Mouse (Mus musculus): ENCODE results near the gene Scn4a. TPM values are rescaled to one million over a fixed set of nuclear protein-coding genes. Genes with fewer than 3 reads are reported as not detected.
"Not testable (repeated sequence)": the region's sequence is repeated elsewhere in the genome, so short reads cannot be mapped to it uniquely, and the experiment has no call there.

Scn4a gene
- polyA plus RNA-seq, 1 experiment from 2014 or later, result not detected

DNA sequence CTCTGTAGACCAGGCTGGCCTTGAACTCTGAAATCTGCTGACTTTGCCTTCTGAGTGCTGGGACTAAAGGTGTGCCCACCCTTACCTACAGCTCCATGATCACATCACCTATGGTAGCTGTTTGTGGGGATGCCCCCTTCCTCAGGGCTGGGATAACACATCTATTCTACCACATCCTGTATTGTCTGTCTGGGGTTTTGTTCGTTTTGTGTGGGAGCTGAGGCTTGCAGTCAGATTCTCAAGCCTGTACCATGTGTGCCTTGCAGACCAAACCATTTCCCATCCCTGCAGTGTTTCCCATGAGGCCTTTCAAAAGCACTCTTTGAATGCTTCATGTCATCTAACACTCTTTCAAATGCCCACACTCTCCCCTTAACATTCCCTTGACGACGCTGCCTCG is 1.1 kb downstream of the Scn4a start:
- Histone ChIP-seq H3K4me3 (no peak overlapping the region), H3K27ac (no peak overlapping the region), H3K27me3 (ENCODE audit: poor library complexity, severe bottlenecking) (no peaks in the 10 kb centered on the region), H3K4me1 (peaks cover 12% of the 10 kb centered on the region), H3K36me3 (replicated peaks) (no peaks in the 10 kb centered on the region), H3K9me3 (no peaks in the 10 kb centered on the region)
- DNase-seq (ENCODE audit: extremely low spot score, low spot score), result no peak
- 88% methylated on average over 4 of the region's 4 CpGs for WGBS

DNA sequence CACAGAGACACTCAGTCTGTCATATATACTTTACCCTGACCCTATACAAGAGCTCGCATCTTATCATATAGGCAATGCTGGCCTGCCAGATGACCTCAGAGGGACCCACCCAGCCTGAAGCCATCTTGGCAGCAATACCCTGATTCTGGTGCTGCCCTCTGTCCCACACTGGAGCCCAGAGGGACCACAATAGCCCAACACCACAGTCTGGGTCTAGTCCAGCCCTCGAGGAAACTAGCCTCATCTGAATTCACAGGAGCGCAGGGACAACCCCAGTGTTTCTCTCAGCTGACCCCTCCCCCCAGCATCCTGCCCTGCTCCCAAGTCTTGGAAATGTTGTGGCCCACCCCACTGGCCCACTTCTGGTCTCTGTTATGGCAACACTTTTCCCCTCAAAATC is 1.8 kb downstream of the Scn4a start:
- no peaks in the 10 kb centered on the region for H3K9me3 ChIP-seq
- H3K27ac ChIP-seq, result no peak overlapping the region
- no peaks in the 10 kb centered on the region for H3K27me3 ChIP-seq (ENCODE audit: poor library complexity, severe bottlenecking)
- H3K36me3 ChIP-seq (replicated peaks), result no peaks in the 10 kb centered on the region
- peaks cover 12% of the 10 kb centered on the region for H3K4me1 ChIP-seq
- WGBS, result 75% methylated on average over 3 of the region's 3 CpGs
- no peak for DNase-seq (ENCODE audit: extremely low spot score, low spot score)
- no peak overlapping the region for H3K4me3 ChIP-seq

DNA sequence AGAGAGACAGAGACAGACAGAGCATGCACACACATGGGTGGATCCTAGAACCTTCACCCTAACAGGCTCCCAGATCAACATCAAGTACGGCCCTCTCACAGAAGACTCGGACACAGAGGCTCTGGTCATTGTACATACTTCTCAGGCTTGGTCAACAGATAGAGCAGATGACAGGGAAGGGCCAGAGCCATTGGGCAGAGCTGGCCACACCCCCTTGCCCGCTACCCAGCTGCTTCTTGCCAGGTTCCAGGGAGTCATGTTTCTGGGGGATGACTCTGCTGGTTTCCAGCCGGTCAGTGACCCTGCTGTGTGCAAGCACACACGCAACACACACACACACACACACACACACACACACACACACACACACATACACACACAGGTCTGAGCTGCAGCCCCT is 2.2 kb downstream of the Scn4a start:
- Histone ChIP-seq H3K4me3 (no peak overlapping the region), H3K4me1 (peaks cover 12% of the 10 kb centered on the region), H3K27me3 (ENCODE audit: poor library complexity, severe bottlenecking) (no peaks in the 10 kb centered on the region), H3K9me3 (no peaks in the 10 kb centered on the region), H3K36me3 (replicated peaks) (no peaks in the 10 kb centered on the region), H3K27ac (no peak overlapping the region)
- WGBS, result 74% methylated on average over 5 of the region's 5 CpGs
- no peak for DNase-seq (ENCODE audit: extremely low spot score, low spot score)

DNA sequence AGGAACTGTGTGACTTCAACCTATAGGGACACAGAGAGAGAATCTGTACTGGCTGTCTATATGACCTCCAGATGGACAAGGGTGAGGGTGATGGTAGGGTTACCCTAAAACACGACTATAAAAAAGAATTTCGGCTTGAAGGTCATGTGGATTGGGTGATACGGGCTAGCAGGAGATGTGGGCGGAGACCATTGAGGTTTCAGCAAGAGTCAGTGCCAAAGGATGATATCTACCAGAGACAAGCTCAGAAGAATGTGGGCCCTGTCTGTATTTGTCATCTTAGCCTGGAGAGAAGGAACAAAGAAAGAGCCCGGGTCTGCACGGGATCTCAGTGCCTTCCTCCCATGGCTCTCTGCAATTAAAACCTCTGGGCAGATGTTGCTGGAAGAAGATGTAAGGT is 3.3 kb downstream of the Scn4a start:
- H3K27ac ChIP-seq, result no peak overlapping the region
- H3K4me3 ChIP-seq, result no peak overlapping the region
- no peaks in the 10 kb centered on the region for H3K9me3 ChIP-seq
- H3K36me3 ChIP-seq (replicated peaks), result no peaks in the 10 kb centered on the region
- H3K4me1 ChIP-seq, result peaks cover 17% of the 10 kb centered on the region
- WGBS, result 87% methylated on average over 6 of the region's 6 CpGs
- DNase-seq (ENCODE audit: extremely low spot score, low spot score), result no peak
- H3K27me3 ChIP-seq (ENCODE audit: poor library complexity, severe bottlenecking), result no peaks in the 10 kb centered on the region

DNA sequence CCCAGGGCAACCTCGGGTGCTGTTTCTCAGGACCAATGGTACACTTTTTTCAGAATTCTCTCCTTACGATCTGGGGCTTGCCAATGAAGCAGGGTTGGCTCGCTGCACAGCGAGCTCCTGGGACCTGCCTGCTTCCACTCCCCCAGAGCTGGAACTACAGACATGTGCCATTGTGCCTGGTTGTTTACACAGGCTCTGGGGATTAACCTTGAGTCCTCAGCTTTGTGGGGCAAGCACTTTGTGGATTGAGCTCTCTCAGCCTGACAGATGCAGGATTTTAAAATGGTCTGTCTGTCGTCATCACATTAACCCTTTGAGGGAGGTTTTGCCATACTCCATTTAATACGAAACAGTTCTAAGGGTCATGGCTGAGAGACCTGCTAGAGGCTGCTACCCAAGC is 8.2 kb downstream of the Scn4a start:
- no peak for DNase-seq (ENCODE audit: extremely low spot score, low spot score)
- peaks cover 22% of the 10 kb centered on the region for H3K4me1 ChIP-seq
- H3K27ac ChIP-seq, result no peak overlapping the region
- no peaks in the 10 kb centered on the region for H3K9me3 ChIP-seq
- WGBS, result 57% methylated on average over 6 of the region's 6 CpGs
- H3K27me3 ChIP-seq (ENCODE audit: poor library complexity, severe bottlenecking), result no peaks in the 10 kb centered on the region
- no peak overlapping the region for H3K4me3 ChIP-seq
- no peaks in the 10 kb centered on the region for H3K36me3 ChIP-seq (replicated peaks)

DNA sequence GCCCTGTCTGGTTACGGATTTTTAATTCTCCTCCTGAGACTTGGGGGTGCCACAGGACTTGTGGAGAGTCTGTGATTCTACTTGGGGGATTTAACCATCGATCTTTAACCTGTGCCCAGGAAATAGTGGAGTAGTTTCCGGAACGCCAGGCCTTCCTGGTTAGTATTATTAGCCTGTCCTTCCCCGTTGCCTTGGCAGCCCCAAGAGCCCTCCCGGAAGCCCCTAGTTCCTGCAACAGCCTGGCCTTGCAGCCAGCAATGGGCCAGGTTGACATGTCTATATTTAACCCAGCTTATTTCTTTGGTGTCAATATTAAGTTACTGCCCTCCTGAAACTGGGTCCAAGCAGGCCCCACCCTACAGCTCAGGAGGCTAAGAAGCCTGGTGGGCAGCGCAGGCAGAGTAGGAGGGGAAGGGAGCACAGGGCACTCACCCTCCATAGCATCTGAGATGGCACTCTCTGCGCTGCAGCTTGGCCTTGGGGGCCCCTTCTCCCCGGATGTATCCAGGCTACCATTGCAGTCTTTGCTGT is 12.0 kb downstream of the Scn4a start:
- Histone ChIP-seq H3K4me1 (peaks cover 36% of the 10 kb centered on the region), H3K4me3 (no peak overlapping the region), H3K36me3 (replicated peaks) (no peaks in the 10 kb centered on the region), H3K9me3 (no peaks in the 10 kb centered on the region), H3K27me3 (ENCODE audit: poor library complexity, severe bottlenecking) (no peaks in the 10 kb centered on the region), H3K27ac (no peak overlapping the region)
- WGBS, result 83% methylated on average over 9 of the region's 9 CpGs
- DNase-seq (ENCODE audit: extremely low spot score, low spot score), result no peak

DNA sequence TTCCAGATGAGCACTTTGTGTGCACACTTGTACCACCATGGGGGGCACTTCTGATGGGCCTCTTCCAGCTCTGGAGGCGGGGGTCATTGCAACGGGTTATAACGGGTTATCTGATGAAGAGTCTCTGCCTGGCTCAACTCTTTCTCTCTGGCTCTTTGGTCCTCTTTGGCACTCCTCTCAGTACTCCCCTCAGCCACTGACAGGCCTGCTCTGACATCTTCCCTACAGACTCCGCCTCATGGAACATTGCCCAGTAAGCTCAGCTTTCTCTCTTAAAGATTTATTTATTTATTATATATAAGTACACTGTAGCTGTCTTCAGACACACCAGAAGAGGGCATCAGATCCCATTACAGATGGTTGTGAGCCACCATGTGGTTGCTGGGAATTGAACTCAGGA is 13.8 kb downstream of the Scn4a start:
- H3K9me3 ChIP-seq; H3K36me3 ChIP-seq (replicated peaks); H3K27ac ChIP-seq; DNase-seq (ENCODE audit: extremely low spot score, low spot score); H3K4me3 ChIP-seq; H3K27me3 ChIP-seq (ENCODE audit: poor library complexity, severe bottlenecking): not testable (repeated sequence)
- H3K4me1 ChIP-seq, result peaks cover 24% of the 10 kb centered on the region
- WGBS, result 92% methylated on average over 4 of the region's 4 CpGs

DNA sequence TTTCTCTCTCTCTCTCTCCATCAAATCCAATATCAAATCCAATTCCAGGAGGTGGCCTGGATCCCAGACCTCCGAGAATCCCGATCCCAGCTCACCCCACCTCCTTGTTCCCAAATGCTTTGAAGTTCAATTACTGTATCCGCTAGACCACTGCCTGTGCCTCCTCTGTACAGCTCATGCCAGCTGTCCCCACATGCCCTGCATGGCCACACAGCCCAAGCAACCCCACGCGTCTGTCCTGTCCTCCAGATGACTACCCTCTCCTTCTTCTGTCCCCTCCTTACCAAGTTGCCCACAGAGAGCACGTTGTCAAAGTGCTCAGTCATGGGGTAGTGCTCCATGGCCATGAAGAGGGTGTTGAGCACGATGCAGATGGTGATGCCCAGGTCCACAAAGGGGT is 14.2 kb downstream of the Scn4a start:
- WGBS, result 81% methylated on average over 7 of the region's 7 CpGs

DNA sequence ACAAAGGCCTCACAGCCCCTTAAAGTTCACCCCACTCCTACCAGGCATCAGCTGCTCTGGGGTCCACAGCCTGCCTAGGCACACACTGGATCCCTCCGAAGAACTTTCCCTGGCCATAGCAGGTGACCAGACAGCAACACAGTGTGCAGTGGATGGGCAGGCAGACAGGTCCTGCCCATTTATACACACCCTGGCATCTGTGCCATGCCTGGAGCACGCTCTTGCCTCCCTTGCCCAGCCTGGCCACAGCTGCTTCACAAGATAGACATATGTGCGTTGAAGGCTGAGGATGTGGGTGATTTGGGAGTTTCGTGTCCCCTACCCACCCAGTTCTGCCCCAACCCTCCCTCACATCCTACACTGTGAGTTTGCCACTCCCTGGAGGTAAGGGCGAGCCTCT is 15.1 kb downstream of the Scn4a start:
- no peak overlapping the region for H3K4me3 ChIP-seq
- no peaks in the 10 kb centered on the region for H3K27me3 ChIP-seq (ENCODE audit: poor library complexity, severe bottlenecking)
- H3K27ac ChIP-seq, result peak overlapping the region; percentile 16; the same call in 1 of the 2 replicates
- DNase-seq (ENCODE audit: extremely low spot score, low spot score), result no peak
- 81% methylated on average over 5 of the region's 5 CpGs for WGBS
- H3K4me1 ChIP-seq, result peaks cover 31% of the 10 kb centered on the region
- no peaks in the 10 kb centered on the region for H3K36me3 ChIP-seq (replicated peaks)
- H3K9me3 ChIP-seq, result no peaks in the 10 kb centered on the region

More for the DNA sequence above, 14.2 kb downstream of the Scn4a start:
- Histone ChIP-seq H3K27ac (no peak overlapping the region), H3K4me3 (no peak overlapping the region), H3K4me1 (peaks cover 28% of the 10 kb centered on the region), H3K9me3 (no peaks in the 10 kb centered on the region), H3K36me3 (replicated peaks) (no peaks in the 10 kb centered on the region), H3K27me3 (ENCODE audit: poor library complexity, severe bottlenecking) (no peaks in the 10 kb centered on the region)
- DNase-seq (ENCODE audit: extremely low spot score, low spot score), result no peak

DNA sequence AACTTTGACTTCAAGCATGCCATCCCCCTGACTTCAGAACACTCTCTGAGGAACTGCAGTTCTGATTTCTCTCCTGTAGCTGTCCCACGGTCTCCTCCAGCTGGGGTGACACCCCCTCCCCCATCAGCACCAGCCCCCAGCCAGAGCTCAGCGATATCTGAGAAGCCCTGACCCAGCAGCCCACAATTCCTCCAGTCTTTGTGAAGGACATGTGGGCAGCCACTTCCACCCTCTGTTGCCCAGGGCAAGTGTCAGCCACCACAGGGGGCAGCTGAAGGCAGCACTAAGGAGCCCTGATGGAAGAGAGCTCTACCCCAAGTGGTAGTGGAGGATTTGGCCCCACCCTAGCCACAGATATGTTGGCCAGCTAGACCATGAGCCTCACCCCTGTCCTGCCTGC is 19.0 kb downstream of the Scn4a start:
- 23% methylated on average over 2 of the region's 2 CpGs for WGBS
- DNase-seq (ENCODE audit: extremely low spot score, low spot score), result no peak
- H3K4me3 ChIP-seq, result no peak overlapping the region
- H3K36me3 ChIP-seq (replicated peaks), result no peaks in the 10 kb centered on the region
- no peaks in the 10 kb centered on the region for H3K9me3 ChIP-seq
- H3K4me1 ChIP-seq, result peaks cover 23% of the 10 kb centered on the region
- no peaks in the 10 kb centered on the region for H3K27me3 ChIP-seq (ENCODE audit: poor library complexity, severe bottlenecking)
- no peak overlapping the region for H3K27ac ChIP-seq

DNA sequence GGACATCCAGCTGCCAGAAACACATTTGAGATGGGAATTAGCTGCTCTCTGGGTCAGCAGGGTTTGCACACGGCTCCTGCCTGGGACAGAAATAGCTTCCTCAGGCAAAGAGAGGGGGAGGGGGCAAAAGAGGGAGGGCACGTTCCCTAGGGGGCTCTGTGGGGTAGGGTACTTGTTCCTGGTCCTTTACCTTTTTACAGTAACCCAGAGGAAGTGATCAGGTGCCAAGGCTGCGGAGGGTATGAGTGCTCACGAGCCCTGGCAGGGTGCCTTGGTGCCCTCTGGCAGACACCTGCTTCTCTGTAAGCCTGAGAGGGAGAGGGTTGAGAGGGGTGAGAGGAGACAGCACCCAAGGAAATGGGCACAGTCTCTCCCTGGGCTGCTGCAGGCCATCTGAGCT is 20.6 kb downstream of the Scn4a start:
- no peak overlapping the region for H3K27ac ChIP-seq
- no peak for DNase-seq (ENCODE audit: extremely low spot score, low spot score)
- H3K36me3 ChIP-seq (replicated peaks), result no peaks in the 10 kb centered on the region
- 68% methylated on average over 4 of the region's 4 CpGs for WGBS
- no peaks in the 10 kb centered on the region for H3K27me3 ChIP-seq (ENCODE audit: poor library complexity, severe bottlenecking)
- H3K4me1 ChIP-seq, result peaks cover 24% of the 10 kb centered on the region
- H3K9me3 ChIP-seq, result no peaks in the 10 kb centered on the region
- H3K4me3 ChIP-seq, result no peak overlapping the region

DNA sequence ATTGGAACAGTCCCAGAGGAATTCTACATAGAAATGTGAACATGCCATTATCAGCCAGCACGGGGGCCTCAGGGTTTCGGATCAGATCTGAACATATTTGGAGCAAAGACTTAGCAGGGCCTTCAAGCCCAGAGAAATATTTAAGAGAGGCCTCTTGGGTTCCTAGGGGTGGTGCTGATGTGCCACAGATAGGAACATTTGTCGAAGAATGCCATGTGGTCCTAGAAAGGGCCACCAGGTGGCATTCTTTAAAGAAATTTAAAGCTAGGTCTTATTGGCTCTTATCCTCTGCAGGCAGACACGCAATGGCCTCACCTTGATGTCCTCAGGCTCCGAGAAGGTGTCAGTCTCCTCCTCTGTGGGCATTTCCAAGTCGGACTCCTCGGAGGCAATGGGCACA is 23.4 kb downstream of the Scn4a start:
- Histone ChIP-seq H3K36me3 (replicated peaks) (no peaks in the 10 kb centered on the region), H3K27ac (no peak overlapping the region), H3K4me1 (peaks cover 43% of the 10 kb centered on the region), H3K9me3 (no peaks in the 10 kb centered on the region), H3K27me3 (ENCODE audit: poor library complexity, severe bottlenecking) (no peaks in the 10 kb centered on the region), H3K4me3 (no peak overlapping the region)
- DNase-seq (ENCODE audit: extremely low spot score, low spot score), result no peak
- WGBS, result 71% methylated on average over 7 of the region's 7 CpGs

DNA sequence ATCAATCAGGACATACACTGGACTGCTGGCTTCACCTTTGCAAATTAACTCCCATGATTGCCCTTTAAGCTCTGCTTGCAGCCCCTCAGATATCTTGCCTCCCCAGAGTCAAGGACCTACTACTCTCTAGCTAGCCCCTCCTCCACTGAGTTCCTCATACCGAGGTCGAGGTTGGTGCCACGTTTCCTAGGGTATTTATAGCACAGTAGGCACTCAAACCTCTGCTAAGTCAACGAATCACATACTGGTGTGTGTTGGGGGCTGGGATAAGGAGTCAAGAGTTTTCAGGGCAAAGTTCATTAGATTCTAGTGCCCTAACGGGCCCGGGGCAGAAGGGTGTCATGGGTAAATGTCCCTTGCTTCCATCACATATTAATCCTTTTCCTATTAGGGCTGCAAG is 24.0 kb downstream of the Scn4a start:
- peaks cover 43% of the 10 kb centered on the region for H3K4me1 ChIP-seq
- no peaks in the 10 kb centered on the region for H3K9me3 ChIP-seq
- H3K36me3 ChIP-seq (replicated peaks), result no peaks in the 10 kb centered on the region
- WGBS, result 82% methylated on average over 6 of the region's 6 CpGs
- no peak for DNase-seq (ENCODE audit: extremely low spot score, low spot score)
- H3K27me3 ChIP-seq (ENCODE audit: poor library complexity, severe bottlenecking), result no peaks in the 10 kb centered on the region
- no peak overlapping the region for H3K27ac ChIP-seq
- H3K4me3 ChIP-seq, result no peak overlapping the region

DNA sequence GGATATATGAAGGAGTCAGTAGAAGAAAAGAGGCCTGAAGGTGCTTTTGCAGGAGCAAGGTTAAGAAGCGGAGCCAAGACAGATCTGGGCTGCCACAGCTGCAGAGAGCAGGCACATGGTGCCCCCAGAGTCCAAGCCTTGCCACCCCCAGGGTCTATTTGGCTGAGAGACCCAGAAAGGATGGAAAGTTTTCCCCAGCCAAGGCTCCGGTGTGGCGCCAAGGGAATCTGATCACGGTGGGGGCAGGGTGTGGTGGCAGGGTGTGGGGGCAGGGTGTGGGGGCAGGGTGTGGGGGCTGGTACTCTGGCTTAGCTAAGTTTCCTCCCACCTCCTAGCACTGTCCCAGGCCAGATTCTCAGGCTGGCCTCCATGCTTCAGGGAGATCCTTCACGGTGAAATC is 24.6 kb downstream of the Scn4a start:
- DNase-seq (ENCODE audit: extremely low spot score, low spot score), result no peak
- WGBS, result 69% methylated on average over 5 of the region's 5 CpGs
- Histone ChIP-seq H3K27me3 (ENCODE audit: poor library complexity, severe bottlenecking) (no peaks in the 10 kb centered on the region), H3K9me3 (no peaks in the 10 kb centered on the region), H3K4me3 (no peak overlapping the region), H3K36me3 (replicated peaks) (no peaks in the 10 kb centered on the region), H3K27ac (no peak overlapping the region), H3K4me1 (peaks cover 38% of the 10 kb centered on the region)
